Mouse (Mus musculus) lung, adult 2 months (tissue): ENCODE results near the gene Atf7ip2.

Experiments
- CTCF ChIP-seq: fragments of 200-500 bp; IDR thresholded peaks from 2 replicates; pipeline ENCODE4 v1.5.1; 2011; ENCODE audit warnings: mild to moderate bottlenecking, low read length, control low read depth; ENCODE audit not compliant: insufficient read depth
- POLR2A ChIP-seq: fragments of 200-500 bp; IDR thresholded peaks from 2 replicates; pipeline ENCODE4 v1.6.1; 2011; ENCODE audit warnings: low read depth, mild to moderate bottlenecking, control low read depth, low read length, borderline replicate concordance; ENCODE audit errors: extremely low read depth

DNA sequence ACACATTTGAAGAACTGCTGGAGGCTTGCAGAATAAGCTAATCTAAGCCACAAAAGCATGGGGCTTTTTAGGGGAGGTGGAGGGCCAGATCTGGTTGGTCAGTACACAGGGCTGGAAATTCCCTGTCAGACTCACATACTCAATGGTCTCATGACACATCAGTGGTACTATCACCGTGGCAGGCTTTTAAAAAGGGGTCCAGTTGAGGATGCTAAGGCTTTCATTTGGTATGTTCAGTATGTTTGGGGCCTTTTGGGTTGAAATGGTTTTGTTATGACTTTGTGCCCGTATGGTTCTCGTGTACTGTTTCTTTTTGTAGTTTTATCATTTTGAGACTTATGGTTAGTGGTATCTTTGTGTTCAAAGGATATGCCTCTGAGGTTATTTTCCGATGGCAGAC lies 21.2 kb upstream of the Atf7ip2 start:
- TF ChIP-seq CTCF = no peak
- TF ChIP-seq POLR2A = no peak
